Mouse (Mus musculus) testis, adult 2 months (tissue): ENCODE measurements around the gene A030014E15Rik.

ENCODE experiments used
- CTCF ChIP-seq: fragments of 200-500 bp; IDR thresholded peaks from 2 replicates; pipeline ENCODE4 v1.5.1; 2012; ENCODE audit warnings: low read depth, mild to moderate bottlenecking, inconsistent platforms, low read length, moderate library complexity; ENCODE audit not compliant: control insufficient read depth, insufficient read depth, insufficient replicate concordance
- POLR2A ChIP-seq: fragments of 200-500 bp; IDR thresholded peaks from 2 replicates; pipeline ENCODE4 v1.6.1; 2012; ENCODE audit warnings: low read depth, mild to moderate bottlenecking, inconsistent platforms, low read length, moderate library complexity; ENCODE audit not compliant: control insufficient read depth

DNA sequence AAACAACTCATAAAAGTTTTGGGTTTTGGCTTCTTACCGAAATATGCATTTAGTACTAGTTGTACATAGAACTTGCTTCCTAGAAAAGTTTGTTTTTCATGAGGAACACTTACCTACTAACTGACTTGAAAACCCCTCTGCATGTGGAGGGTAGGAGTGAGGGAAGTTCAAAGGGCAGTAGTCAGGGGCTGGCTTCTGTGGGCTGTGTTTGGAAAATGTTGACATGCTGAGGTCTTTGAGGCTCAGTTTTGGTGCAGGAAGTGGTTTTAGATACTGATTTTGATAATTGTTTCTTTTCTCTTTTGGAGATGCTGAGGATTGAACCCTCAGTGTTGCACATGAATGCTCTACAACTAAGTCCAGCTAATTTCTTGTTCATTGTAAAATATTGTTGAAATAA is 24.1 kb upstream of the A030014E15Rik start:
- TF ChIP-seq CTCF (no peak), POLR2A (no peak)
